Mouse (Mus musculus): ENCODE data around the gene Mettl13. TPM values are rescaled to one million over a fixed set of nuclear protein-coding genes. Genes with fewer than 3 reads are reported as not detected.

Mettl13 gene
- 1 to 10 TPM; 6.6 to 8.1 TPM for total RNA-seq (2021)

DNA sequence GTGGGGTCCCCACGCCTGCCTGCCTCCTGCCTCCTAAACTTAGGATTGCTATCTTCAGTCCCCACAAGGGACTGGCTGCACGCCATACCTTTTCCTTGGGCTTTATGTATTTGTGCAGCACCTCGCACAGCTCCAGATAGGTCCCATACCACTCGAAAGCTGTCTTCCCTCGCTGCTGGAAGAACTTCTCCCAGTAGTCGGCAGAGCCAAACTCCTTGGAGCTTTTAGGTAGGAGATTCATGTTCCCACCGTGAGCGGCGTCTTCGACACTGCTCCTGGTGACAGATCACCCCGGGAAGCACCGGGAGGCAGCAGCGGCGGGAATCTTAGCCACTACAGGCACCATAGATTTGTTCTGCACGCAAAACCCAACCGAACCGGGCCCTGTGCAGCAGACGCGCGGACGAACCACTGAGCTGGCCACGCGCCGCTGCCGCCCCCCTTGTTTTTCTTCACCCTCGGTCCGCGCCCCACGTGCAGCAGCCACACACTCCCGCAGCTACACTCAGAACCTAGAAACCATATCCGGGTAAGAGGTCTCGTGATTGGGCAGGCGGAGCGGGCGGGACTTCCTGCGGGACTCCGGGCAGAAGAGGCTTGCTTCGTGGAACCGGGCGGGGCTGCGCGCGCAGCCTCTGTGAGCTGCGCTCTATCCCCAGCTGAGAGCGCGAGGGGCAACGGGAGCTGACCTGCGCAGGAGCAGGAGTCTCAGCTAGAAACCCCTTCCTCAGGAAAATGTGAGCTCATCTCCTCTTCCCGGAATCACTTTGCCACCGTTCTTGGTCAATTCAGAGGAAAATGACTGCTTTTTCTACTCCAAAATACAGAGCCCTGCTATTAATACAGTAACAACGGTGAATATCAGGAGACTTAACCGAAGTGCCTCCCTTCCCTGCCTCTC, at the start of gene Mettl13:
Gene Mettl13 (minus strand): TSS at position 536 of the 901 bp plus-strand sequence.
- peak; percentile 88 for DNase-seq

DNA sequence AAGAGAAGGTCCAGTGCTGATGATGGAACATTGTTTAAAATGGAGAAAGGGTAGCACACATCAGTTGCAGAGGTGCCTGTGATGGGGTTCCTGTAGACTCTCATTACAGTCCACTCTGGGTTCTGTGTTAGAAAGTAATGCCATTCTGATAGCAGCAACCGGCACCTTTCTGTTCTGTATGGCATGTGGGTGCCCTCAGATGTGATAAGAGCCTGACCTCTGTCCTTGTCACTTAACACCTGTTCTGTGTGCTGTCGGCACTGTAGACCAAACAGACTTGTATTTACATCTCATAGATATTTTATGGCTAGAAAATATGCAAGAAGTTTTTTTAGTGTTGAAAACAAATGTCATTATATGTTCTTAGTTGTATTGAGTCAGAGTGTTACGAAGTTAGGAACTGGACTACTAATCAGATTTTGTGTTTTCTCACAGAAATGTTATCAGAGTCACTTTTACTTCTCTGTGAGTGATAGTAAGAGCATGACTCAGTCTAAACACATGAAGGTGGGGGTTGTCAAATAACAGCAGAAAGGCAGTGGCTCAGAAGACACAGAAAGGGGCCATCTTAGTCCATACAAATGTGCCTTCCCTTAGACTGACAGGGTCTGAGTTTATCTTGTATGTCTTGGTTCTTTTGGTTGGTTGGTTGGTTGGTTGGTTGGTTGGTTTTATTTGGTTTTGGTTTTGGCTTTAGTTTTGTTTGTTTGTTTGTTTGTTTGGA, 49.2 kb upstream of the Mettl13 start:
- no peak for DNase-seq

DNA sequence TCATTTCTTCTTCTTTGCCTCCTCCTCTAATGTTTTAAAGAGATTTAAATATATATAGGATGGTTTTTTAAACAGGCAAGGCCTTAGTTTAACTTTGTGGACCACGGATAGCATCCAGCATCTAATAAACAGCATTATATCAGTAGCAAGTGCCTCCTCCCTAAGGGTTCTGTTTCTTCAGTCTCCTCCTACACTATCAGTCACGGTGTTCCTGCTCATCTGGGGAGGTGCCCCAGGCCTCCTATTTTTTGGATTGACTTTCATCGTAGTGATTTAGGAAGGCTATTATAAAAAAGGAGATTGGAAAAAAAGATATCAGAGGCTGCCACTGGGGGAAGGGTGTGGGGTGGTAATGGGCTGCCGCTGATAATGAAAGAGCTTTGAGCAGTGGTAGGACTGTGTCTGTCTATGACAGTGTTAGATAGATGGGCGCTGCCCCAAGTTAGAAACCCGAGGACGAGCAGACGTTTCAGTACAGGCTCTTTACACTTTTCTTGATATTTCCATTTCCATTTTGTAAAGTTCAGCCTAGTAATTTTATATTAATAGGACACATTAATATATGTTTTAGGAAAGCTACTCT, 42.2 kb upstream of the Mettl13 start:
- DNase-seq, result no peak

DNA sequence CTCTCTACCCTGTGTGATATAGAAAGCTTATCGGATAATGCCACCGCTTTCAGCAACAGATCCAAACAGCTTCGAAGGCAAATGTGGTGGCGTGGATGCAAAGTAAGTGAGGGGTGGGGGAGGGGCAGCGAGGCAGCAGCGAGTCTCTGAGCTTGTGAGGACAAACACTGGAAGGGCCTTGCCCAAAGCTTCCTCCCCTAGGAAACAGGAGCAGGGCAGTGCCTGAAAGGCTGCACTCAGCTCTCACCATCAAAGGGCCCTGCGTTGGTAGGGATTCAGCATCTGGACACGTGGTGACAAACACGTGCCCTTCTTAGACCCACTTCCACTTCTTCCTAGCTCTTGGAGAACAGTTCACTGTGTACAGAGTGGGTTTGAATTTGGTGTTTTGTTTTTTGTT, 41.1 kb upstream of the Mettl13 start:
- no peak for DNase-seq

DNA sequence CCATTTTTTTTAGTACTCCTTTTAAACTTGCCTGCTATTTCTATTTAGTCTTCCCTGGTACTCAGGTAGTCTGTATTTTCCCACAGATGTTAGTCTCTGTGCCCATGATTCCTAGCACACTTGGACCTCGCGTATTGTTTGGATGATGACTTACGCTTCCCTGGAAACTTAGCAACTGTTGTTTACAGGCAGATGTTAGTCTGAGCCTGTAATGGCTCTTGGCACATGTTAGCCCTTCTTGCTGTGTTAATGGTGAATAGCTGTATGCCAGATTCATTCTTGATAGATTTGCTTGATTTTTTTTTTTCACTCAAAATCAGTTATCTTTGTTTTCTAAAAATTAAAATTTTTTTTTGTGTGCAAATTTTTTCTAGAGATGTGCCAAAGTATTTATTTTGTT, 40.3 kb upstream of the Mettl13 start:
- no peak for DNase-seq

DNA sequence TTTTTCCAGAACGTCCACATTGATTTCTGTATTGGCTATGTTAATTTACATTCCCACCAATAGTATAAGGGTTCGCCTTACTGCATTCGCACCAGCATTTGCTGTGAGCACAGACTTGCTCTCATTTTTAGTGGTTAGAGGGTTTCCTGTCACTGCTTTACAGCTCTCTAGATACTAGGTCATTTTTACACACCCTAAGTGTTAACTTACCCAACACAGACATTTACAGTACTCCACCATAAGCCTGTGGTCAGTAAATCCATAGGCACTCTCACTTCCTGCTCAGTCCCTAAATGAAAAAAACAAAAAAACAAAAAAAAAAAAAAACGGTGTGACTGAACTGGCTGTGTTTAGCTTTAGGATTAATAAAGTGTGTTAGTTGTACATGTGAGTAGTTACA, 37.9 kb upstream of the Mettl13 start:
- no peak for DNase-seq

DNA sequence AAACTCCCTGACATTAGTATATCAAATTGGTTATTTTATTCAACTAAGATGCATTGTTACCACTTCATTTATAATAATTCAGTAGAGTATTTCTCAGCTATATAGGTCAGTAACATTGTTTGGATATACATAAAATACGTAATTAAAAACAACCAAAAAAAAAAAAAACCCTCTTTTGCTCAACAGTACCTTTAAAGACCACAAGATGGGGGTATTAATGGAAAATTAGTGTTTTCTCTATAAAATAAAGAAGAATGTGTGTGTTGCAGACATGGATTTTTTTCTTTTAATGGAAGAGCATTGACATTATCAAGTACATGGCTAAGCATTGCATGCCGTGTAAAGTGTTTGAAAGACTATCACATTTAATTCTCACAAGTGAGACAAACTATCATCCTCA, 34.5 kb upstream of the Mettl13 start:
- no peak for DNase-seq

DNA sequence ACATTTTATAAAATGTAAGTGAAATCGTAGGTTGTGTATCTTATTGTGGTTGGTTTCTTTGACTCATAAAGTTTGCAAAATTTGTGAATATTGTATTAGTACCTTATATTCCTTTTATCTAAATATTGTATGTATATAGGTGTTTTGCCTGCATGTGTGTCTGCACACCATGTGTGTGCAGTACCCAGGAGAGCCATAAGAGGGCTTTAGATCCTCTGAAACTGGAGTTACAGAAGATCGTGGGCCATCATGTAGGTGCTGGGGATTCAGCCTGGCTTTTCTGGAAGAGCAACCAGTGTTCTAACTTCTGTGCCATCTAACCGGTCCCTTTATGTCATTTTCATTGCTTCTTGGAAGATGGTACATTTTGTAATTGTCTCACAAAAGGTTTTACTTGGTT, 26.7 kb upstream of the Mettl13 start:
- DNase-seq, result no peak

DNA sequence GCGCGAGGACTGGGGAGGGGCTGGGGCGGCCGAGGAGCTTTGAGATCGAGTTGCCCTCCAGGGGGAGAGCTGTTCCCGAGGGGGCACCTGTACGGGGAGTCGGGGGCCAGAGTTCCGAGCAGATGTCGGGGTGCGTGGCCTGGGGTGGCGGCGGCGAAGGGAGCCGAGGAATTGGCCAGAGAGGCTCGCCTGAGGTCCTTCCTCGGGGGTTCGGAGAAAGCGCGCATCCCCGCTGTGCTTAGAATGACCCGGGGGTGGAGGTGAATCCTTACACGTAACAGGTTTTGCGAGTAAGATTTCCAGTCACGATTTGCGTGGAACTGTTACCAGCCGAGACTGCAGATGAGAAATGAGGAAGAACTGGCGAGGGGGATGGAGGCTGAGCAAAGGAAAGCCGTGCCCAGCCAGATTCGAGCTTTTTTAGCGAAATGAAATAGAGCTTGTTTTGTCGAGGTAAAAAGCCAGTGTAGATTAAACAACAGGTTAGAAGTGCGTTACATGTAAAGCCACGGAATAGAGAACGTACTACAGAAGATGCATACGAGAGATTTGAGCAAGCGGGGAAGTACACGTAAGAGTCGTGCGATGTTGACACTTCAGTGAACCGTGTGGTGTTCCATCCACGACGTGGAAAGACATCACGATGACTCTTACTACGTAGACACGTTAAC, 22.7 kb upstream of the Mettl13 start:
- no peak for DNase-seq

DNA sequence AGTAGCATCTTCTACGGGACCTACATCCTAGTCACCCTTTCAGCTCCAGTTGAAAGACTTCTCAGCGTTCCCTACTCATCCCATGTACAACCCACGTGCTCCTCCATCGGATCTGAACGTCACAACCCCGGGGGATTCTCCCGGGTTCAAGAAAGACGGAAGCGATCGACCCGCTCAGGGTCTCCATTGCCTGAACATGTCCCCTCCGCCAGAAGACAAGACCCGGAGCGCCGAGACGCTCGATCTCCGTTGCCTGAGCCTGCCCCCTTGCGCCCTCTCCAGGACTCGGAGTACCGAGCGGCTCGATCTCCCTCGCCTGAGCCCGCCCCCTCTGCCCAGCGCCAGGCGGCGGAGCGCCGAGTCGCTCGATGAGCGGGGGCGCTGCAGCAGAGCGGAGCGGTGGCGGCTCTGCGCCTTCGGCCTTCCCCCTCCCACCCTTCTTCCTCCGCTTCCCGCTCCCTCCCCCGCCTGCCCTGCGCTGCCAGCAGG, 22.0 kb upstream of the Mettl13 start, which contains the start of gene Vamp4:
Gene Vamp4 (plus strand): TSS at position 256 of the 489 bp plus-strand sequence.
- DNase-seq, result peak; percentile 96

DNA sequence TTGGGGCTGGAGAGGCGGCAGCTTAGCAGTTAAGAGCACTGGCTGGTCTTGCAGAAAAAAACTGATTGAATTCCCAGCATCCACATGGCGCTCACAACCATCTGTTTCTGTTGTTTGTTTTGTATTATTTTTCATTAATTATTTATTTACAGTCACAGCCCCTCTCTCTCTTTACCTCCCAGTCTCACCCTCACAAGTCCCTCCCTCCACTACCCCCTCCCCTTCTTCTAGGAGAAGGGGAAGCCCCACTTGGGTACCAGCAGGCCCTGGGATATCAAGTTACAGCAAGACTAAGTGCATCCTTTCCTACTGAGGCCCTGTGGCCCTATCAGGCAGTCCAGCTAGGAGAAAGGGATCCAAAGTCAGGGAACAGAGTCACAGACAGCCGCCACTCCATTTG, 19.0 kb upstream of the Mettl13 start:
- no peak for DNase-seq

DNA sequence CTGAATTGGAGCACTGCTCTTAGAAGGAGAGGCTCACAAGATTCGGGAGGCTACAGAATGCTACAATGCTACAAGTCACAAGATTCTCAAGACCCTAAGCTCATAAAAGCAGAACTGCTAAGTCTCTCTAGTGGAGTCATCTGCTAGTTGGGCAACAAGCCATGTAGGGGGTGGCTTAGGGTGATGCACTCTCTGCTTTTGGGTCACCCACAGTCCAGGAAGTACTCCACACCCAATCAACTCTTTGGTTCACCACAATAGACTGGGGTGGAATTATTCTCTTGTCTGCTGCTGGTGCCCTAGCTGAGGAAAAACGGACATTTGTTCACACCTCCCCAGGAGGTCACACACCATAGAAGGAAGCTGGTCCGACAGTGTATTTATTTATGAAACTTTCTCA, 16.6 kb upstream of the Mettl13 start:
- DNase-seq, result no peak

DNA sequence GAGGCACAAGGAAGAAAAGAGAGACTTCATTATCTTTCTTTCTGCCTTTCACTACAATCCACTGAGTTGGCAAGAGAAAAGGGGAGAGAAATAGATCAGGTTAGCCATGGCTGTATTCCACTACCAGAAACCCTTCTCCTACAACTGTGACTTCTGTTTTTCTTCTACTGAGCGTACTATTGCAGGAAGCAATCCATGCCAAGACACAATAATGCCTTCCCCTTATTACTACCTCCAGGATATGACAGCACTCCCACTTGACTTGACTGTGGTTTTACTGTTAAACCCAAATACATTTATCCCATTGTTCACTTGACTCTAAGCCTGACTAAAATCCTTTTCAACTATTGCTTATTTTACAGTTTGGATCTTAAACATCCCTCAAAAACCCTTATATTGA, 14.9 kb upstream of the Mettl13 start:
- DNase-seq, result no peak

DNA sequence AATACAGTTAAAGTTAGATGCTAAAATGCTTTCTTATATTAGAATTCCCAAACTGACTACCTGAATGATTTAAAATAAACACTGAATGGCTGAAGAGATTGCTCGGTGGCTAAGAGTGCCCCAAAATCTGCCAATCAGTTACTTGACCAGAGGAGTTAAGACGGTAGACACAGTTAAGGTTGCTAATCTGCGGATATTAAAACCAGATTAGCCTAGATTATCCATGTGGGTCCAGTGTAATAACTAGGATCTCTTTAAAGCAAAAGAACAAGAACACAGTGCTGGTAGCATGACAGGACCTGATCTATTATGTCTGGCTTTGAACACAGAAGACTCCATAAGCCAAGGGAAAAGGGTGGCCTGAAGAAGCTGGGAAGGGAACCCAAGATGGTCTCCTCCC, 5.8 kb upstream of the Mettl13 start:
- no peak for DNase-seq

DNA sequence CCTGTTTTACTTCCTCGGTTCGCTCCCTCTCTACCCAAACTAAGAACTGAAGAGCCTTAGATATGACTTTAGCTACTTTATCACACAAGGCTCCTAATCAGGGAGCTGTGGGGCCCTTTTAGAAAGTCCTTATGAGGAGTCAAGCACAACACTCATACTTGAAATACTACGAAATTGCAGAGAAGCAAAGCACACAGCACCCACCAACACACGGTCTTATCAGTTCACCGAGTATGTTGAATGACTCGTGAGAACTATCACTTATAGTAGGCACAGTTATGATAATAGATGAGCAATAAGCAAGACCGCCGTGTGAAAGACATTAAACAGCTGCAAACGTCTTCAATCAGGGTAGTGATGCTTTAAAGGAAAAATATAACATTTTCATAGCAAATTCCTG, 4.6 kb upstream of the Mettl13 start:
- no peak for DNase-seq

DNA sequence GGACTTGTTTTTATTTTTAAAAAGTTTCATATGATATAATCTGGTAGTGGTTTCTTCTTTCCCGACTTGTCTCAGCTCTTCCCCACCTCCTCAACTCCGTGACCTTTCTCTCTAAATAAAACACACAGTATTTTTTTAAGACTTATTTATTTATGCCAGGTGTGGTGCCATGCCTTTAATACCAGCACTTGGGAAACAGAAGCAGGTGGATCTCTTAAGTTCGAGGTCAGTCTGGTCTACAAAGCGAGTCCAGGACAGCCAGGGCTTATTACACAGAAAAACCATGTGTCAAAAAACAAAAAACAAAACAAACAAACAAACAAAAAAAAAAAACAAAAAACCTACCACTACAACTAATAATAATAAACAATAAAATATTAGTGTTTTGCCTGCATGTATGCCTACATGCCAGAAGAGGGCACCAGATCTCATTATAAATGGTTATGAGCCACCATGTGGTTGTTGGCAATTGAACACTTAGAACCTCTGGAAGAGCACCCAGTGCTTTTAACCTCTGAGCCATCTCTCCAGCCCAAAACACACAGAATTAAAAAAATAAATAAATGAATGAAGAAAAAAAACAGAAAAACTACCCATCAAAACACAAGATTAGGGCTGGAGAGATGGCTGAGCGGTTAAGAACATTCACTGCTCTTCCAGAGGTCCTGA, 1.4 kb upstream of the Mettl13 start:
- peak; percentile 14 for DNase-seq

DNA sequence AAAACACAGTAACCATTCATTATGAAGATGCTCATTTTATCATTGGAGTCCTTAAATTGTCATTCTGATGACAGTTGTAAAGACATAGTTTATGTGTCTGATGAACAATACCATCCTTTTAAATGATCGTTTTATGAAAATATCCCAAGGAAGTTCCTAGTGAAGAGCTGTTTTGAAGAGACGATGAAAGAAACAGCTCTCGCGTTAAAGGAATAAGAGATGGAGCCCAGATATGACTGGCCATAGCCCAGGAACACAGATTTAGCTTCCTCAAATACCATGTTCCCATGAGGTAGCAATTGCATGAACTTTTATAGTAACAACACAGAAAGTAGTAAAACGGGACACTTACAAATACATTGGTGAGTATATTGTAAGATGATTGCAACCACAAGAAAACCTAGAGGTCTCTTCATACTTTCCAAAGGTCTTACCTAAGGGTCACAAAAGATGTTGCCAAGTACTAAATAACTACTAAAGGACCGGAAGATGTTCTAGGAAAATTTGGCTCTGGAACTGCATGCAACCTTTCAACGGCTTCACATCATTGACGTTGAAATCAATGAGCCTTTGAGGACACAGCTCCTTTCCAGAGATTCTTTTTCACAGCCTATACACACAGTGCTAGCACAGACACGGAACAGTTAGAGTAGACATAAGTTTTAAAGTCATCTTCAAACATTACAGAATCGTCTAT, 714 bp upstream of the Mettl13 start:
- no peak for DNase-seq

DNA sequence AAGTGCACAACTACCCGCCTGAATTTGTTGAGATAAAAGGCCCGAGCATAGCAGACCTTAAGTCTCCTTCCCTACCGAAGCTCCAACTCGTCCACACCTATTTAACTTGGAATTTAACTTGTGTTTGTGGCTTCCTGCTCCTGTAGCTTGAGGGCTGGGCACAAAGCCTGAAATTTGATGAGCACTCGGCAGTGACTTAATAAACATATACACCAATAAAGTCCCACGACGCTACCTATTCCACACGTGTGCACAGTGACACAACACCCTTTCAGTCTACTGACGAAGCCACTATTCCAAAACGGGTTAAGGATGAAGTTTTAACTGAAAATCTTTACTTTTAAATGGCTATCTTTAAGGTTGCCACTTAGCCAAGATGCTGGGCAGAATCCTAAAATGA, 744 bp downstream of the Mettl13 start:
- no peak for DNase-seq

DNA sequence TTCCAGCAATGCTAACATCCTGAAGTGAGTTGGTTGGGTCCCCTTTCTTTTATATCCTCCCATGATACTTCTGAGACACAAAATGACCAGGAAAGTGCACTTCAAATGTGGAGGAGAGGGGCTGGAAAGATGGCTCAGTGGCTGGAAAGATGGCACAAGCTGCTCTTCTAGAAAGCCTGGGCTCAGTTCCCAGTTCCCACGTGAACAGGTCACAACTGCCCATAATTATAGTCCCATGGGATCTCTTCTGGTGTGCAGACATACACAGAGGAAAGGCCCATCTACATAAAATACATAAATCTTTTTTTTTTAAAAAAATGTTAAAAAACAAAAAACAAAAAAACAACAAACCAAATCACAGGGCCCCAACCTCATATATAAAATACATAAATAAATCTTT, 5.1 kb downstream of the Mettl13 start:
- DNase-seq, result no peak

DNA sequence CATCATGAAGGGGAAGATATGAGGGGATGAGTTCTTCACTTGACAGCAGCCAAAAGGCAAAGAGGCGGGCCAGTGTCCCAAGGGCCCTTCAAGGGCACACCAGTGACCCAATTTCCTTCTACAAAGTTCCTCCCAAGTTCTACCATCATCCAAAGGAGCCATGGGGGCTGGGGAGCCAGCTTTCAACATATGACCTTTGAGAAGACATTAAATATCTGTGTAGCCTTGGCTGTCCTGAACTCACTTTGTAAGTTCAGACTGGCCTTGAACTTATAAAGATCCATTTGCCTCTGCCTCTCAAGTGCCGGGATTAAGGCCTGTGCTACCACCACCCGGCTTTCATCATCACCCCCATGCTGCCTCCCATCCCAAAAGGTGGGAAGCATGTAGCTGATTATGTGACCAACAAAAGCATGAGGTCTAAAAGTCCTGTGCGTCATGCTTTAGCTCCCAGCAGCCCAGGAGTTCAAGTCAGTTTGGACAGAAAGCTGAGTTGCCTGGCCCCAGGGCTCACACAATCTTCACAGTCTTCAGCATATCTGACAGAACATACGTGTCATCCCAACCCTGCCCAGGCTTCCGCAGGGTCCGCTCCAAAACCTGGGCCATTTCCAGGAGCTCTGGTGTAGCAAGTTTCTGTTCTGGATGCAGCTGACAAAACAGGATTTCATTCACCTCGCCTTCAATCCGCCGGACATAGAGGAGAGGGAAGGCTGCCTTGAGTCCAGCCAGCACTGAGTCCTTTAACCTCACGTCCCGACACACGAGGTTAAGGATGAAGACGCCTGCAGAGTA, 14.4 kb downstream of the Mettl13 start:
- DNase-seq, result no peak

DNA sequence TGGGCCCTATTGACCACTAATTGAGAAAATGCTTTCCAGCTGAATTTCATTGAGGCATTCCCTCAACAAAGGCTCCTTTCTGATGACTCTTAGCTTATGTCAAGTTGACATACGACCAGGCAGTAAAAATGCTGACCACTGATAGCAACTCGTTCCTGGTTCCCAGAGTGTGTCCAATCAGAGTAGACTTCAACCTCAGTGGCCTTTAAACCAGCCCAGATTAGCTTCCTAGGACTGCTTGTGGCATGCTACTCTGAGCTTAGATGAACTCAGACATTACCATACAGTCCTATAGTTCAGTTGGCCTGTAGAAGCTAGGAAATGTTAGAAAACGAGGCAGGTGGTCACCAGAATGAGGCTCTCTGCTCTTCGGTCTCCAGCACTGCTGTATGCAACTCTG, 16.0 kb downstream of the Mettl13 start:
- no peak for DNase-seq

Measured in heart, postnatal 4 days (tissue).